Mouse (Mus musculus): Measurements from ENCODE around the gene Ip6k2.

- TF ChIP-seq CHD2 (IDR thresholded peaks at IDR 0.05; ENCODE audit: low read depth, low read length) (no peak), ZNF384 (IDR thresholded peaks at IDR 0.05; ENCODE audit: low read depth, low read length) (no peak), ZC3H11A (IDR thresholded peaks at IDR 0.05; ENCODE audit: borderline replicate concordance, low read depth, low read length) (peak; percentile 40; the same call in 1 of the 2 replicates), MAFK (IDR thresholded peaks at IDR 0.05; ENCODE audit: insufficient read depth, low read depth, low read length) (no peak)
Measured at GRCm38 (mm10) chr9:108759805-108760204, 23.8 kb upstream of the Ip6k2 start.
